Mouse (Mus musculus): ENCODE data around the gene Spesp1. TPM values are rescaled to one million over a fixed set of nuclear protein-coding genes. Genes with fewer than 3 reads are reported as not detected.

The Spesp1 gene
- total RNA-seq, 1 experiment from 2014 or later: not detected

DNA sequence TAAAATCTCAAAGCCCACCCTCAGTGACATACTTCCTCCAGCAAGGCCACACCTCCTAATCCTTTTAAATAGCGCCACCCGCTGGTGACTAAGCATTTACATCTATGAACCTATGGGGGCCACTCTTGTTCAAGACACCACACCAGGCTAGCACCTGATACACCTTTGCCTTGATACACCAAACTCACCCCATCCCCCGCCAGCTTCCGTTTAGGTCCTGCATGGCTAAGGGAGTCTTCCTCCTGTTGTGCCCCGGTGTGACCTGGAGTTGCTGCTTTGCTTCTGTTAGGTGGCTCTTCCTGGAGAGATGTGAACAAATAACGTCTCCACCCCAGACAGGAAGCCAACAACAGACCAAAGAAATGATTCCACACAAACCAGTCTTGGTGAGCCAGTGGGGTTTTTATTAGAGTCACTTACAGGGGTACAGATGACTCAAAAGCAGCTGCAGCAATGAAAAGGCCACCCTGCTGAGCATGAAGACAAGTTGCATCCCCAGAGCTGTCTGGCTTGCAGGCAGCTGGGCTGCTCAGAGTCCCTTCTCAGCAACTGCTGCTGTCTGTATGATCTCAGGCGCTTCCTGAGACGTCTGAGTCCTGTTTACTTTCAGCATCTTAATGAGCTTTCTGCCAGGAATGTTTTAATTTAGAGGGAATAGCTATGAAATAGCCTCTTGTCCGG lies 26.0 kb downstream of the Spesp1 start:
- no peak for ATAC-seq (replicated peaks in 1 of 2; ENCODE audit: insufficient read depth in 1 of 2, low FRiP score in 2 of 2, low TSS enrichment in 1 of 2, low read depth in 1 of 2, poor library complexity in 2 of 2, severe bottlenecking in 2 of 2)

- peak in 1 of 2 experiments; percentile 45; a peak in 2 of 4 replicates for ATAC-seq (replicated peaks in 1 of 2; ENCODE audit: insufficient read depth in 1 of 2, low FRiP score in 2 of 2, low TSS enrichment in 1 of 2, low read depth in 1 of 2, poor library complexity in 2 of 2, severe bottlenecking in 2 of 2)
Observed at GRCm38 (mm10) chr9:62253736-62254443, 28.1 kb downstream of the Spesp1 start.

DNA sequence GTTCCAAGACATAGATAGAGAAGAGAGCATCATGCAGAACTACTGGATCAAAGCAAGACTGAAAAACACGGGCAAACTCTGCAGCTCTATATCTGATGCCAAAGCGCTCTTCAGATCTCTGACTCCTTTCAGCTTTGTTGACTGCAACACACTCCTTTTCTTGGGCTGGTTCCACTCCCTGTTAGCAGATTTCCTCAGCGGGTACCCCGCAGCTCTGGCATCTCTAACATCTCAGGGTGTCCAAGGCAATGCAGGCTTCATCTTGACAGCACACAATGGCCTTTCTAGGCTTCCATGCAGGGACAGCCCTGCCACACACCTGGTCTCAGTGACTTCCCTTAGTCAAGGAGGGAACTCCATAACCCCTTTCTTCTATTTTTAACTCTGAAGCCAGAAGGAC lies 31.7 kb downstream of the Spesp1 start:
- ATAC-seq (replicated peaks in 1 of 2; ENCODE audit: insufficient read depth in 1 of 2, low FRiP score in 2 of 2, low TSS enrichment in 1 of 2, low read depth in 1 of 2, poor library complexity in 2 of 2, severe bottlenecking in 2 of 2): no peak

GRCm38 (mm10) chr9:62246380-62246942 lies 35.5 kb downstream of the Spesp1 start:
- no peak for ATAC-seq (replicated peaks in 1 of 2; ENCODE audit: insufficient read depth in 1 of 2, low FRiP score in 2 of 2, low TSS enrichment in 1 of 2, low read depth in 1 of 2, poor library complexity in 2 of 2, severe bottlenecking in 2 of 2)

DNA sequence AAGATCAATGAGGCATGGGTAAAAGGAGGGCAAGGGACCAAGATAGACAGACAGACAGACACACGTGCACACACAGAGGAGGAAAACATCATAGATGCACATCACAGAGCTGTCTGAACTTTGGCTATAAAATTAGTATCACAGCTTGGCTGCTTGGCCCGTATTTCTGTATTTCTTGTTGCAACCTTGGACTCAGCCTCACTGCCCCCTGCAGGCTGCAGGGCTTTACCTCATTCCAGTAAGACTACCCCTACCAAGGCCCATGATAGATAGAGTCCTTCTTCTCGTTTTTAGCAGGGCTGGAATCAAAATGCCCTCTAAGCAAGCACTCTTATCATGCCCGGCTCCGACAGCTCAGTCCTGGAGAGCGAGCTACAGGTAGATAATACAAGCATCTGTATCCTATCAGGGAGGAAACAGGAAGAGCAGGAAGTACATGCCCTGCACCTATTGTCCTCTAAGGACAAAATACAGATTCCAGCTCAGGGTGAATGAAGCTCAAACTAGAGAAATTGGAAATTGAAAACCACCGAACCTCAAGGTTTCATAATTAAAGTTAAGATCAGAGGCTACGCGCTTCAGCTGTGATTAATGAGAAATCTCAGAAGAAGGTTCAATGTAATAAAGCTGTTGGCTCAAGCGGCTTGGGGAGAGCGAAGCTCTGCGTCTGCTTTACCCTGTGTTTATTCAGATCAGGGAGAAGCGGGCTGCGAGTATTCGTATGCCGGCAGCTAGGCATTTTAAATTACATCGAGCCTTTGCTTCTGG lies 36.2 kb downstream of the Spesp1 start:
- 0 out of 4 replicates have a peak, but pooled peaks of 1 of the 2 experiments have one; percentile 27 for ATAC-seq (replicated peaks in 1 of 2; ENCODE audit: insufficient read depth in 1 of 2, low FRiP score in 2 of 2, low TSS enrichment in 1 of 2, low read depth in 1 of 2, poor library complexity in 2 of 2, severe bottlenecking in 2 of 2)

GRCm38 (mm10) chr9:62244612-62245010 lies 37.4 kb downstream of the Spesp1 start:
- ATAC-seq (replicated peaks in 1 of 2; ENCODE audit: insufficient read depth in 1 of 2, low FRiP score in 2 of 2, low TSS enrichment in 1 of 2, low read depth in 1 of 2, poor library complexity in 2 of 2, severe bottlenecking in 2 of 2): no peak

DNA sequence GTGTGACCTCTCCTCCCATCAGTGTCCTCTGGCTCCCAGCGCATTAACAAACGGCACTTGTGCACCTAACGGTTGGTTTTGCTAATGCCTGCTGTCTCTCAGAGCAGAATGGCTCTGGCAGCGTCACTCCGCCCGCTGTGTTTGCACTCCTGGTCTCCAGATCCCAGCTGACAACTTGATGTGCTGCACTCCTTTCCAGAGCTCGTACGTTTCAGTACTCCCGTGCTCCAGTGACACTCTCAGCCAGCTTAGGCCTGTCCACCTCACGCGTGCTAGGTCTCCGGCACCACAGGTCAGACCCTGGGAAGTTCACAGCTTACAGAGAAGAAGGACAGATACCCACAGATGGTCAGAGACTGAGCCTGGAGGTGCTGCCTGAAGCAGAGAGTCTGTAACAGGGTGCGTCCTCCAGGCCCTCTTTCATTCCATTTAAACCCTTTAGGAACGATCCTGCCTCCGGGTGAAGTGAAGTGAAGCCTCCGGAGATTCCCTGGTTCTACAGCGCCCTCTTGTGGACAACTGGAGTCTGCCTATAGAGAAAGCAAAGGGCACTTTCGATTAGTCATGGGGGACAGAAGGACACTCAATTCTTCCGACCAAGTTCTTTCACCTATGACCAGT lies 37.9 kb downstream of the Spesp1 start:
- ATAC-seq (replicated peaks in 1 of 2; ENCODE audit: insufficient read depth in 1 of 2, low FRiP score in 2 of 2, low TSS enrichment in 1 of 2, low read depth in 1 of 2, poor library complexity in 2 of 2, severe bottlenecking in 2 of 2): peak in 1 of 2 experiments; percentile 49; a peak in 1 of 4 replicates

DNA sequence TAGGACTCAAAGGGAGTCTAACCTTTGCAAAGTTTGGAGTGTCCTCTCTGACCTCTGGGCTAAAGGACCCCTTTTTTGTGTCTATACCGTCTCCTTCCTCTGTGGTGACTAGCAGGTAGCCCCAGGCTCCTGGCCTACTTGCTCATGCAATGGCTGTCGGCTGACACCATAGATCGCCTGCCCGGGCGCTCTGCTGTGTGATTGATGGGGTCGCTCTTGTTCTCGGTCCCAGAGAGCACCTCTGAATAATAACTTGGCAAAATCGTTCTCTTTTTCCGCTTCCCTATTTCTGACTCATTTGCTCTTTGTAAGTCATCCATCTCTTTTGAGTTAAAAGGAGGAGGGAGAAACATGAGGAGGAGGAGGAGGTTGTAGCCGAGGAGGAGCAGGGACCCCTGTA lies 42.0 kb downstream of the Spesp1 start:
- no peak for ATAC-seq (replicated peaks in 1 of 2; ENCODE audit: insufficient read depth in 1 of 2, low FRiP score in 2 of 2, low TSS enrichment in 1 of 2, low read depth in 1 of 2, poor library complexity in 2 of 2, severe bottlenecking in 2 of 2)

DNA sequence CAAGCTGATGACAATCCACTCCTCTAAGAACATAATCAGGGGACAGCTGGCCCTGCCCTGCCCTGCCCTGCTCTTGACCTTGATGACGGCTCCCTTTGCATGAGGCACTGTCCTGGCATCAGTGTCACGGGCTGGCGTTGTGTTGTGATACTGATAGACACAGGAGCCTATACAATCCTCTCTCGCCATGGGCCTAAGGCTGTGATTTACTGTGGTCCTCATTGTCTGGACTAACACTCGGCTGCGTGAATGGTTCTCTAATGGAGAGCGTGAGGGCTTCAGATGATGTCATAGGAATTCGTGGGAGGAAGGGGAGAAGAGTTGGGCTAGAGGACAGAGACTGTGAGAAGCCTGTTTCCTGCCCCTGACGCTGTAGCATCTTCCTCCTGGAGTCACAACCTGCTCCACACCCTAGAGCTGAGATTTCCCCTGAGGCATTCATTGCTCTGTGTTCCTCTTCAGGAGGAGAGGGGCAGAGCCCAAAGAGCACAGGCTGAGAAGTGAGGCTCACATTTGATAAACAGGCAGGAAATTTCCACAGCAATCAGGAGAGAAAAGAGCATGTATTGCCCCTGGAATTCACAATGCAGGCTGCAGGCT lies 44.5 kb downstream of the Spesp1 start:
- no peak for ATAC-seq (replicated peaks in 1 of 2; ENCODE audit: insufficient read depth in 1 of 2, low FRiP score in 2 of 2, low TSS enrichment in 1 of 2, low read depth in 1 of 2, poor library complexity in 2 of 2, severe bottlenecking in 2 of 2)

DNA sequence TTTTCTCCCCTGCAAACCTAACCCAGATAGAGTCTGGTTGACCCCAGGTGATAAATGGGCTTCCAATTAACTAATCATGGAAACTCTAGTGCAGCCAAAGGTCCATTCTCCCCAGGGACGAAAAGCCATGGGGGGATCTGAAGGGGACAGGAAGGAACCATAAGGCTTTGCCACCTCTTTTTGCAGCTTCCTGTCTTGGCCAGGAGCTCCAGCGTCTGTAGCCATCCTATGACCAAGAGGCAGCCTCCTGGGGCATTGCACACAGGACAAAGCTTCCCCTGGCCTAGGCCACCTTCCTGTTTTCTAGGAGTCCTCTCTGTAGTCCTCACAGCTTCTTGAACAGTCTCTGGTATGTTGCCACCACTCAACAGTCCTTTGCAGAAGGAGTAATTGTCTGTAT lies 46.5 kb downstream of the Spesp1 start:
- no peak for ATAC-seq (replicated peaks in 1 of 2; ENCODE audit: insufficient read depth in 1 of 2, low FRiP score in 2 of 2, low TSS enrichment in 1 of 2, low read depth in 1 of 2, poor library complexity in 2 of 2, severe bottlenecking in 2 of 2)

DNA sequence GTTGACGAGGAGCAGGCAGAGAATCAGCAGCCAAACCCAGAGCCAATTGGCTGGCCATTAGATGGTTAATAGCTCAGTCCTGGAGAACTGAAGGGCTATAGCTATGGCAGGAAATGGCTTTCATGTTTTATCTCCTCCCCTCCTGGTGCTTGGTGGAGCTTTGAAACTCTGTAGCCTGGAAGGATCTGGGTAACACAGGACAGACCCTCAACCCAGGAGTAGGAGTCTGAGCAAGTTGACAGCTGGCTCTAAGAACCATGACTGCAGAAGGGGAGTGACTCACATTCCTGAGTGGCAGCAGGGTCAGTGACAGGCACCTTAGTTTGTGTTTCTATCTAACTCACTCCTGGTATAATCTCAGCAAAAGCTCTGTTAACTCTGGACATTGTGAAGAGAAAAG lies 49.4 kb downstream of the Spesp1 start:
- ATAC-seq (replicated peaks in 1 of 2; ENCODE audit: insufficient read depth in 1 of 2, low FRiP score in 2 of 2, low TSS enrichment in 1 of 2, low read depth in 1 of 2, poor library complexity in 2 of 2, severe bottlenecking in 2 of 2): no peak

- no peak for ATAC-seq (replicated peaks in 1 of 2; ENCODE audit: insufficient read depth in 1 of 2, low FRiP score in 2 of 2, low TSS enrichment in 1 of 2, low read depth in 1 of 2, poor library complexity in 2 of 2, severe bottlenecking in 2 of 2)
Observed at GRCm38 (mm10) chr9:62231046-62231445, 51.0 kb downstream of the Spesp1 start.

GRCm38 (mm10) chr9:62229985-62230384 lies 52.0 kb downstream of the Spesp1 start:
- ATAC-seq (replicated peaks in 1 of 2; ENCODE audit: insufficient read depth in 1 of 2, low FRiP score in 2 of 2, low TSS enrichment in 1 of 2, low read depth in 1 of 2, poor library complexity in 2 of 2, severe bottlenecking in 2 of 2): no peak

DNA sequence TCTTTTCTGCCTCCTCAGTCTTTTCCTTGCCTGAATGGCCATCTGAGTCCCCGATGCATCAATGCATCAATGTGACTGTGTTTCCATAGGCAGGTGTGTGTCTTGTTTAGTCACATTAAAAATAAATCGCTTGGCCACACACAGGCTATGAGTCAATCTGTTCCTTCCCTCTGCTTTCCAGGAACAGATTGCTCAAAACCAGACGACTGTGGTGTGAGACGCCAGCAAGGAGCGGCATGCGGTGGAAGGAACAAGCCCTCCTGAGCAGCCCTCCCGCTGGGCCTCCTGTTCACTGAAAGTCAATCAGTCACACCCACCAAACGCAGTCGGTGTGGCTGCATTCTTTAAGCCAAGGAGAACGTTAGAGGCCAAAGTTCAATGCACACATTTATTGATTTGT lies 59.5 kb downstream of the Spesp1 start:
- no peak for ATAC-seq (replicated peaks in 1 of 2; ENCODE audit: insufficient read depth in 1 of 2, low FRiP score in 2 of 2, low TSS enrichment in 1 of 2, low read depth in 1 of 2, poor library complexity in 2 of 2, severe bottlenecking in 2 of 2)

GRCm38 (mm10) chr9:62222029-62222428 lies 60.0 kb downstream of the Spesp1 start:
- no peak for ATAC-seq (replicated peaks in 1 of 2; ENCODE audit: insufficient read depth in 1 of 2, low FRiP score in 2 of 2, low TSS enrichment in 1 of 2, low read depth in 1 of 2, poor library complexity in 2 of 2, severe bottlenecking in 2 of 2)
